Comparison of ENCODE assay signal across 14 mouse cellular contexts in genomic region chr9:103892827-103893226, GRCm38 (mm10).
"Had no signal": no experiment of that assay in that cellular context is flagged by ENCODE, and none has a peak within 500 bp of the region (broad histone marks: within the 10 kb centered on the region; RNA-seq: fewer than 3 reads in every experiment).

No protein-coding gene starts in this region.

- H3K4me1 ChIP-seq: limb, embryonic 10.5 days; liver, embryonic 15.5 days; megakaryocyte, embryonic 14.5 days; midbrain, embryonic 15.5 days; neural tube, embryonic 13.5 days had no signal

- H3K4me3 ChIP-seq: left cerebral cortex, adult 2 months; limb, embryonic 10.5 days; liver, embryonic 15.5 days; megakaryocyte, embryonic 14.5 days; midbrain, embryonic 15.5 days; neural tube, embryonic 13.5 days had no signal

- ATAC-seq: inflammation-experienced regulatory T-cells, adult 6 months; midbrain, embryonic 15.5 days had no signal

- H3K36me3 ChIP-seq: limb, embryonic 10.5 days; liver, embryonic 15.5 days; midbrain, embryonic 15.5 days; neural tube, embryonic 13.5 days had no signal

- H3K4me2 ChIP-seq: liver, embryonic 11.5 days; liver, embryonic 15.5 days; midbrain, embryonic 11.5 days; midbrain, embryonic 15.5 days; neural tube, embryonic 13.5 days had no signal

- H3K27me3 ChIP-seq: liver, embryonic 15.5 days; megakaryocyte, embryonic 14.5 days; midbrain, embryonic 15.5 days; neural tube, embryonic 13.5 days had no signal

- DNase-seq: kidney, adult 8-10 months; kidney, postnatal 25 days; retina, postnatal 1 day; thymus, postnatal 4 days had no signal

- H3K9ac ChIP-seq: liver, embryonic 15.5 days; midbrain, embryonic 15.5 days; neural tube, embryonic 13.5 days had no signal

- H3K27ac ChIP-seq: left cerebral cortex, adult 2 months; limb, embryonic 10.5 days; liver, embryonic 15.5 days; macrophage; midbrain, embryonic 15.5 days; neural tube, embryonic 13.5 days had no signal

- H3K9me3 ChIP-seq: limb, embryonic 10.5 days; liver, embryonic 15.5 days; megakaryocyte, embryonic 14.5 days; midbrain, embryonic 15.5 days; neural tube, embryonic 13.5 days had no signal
